Mouse (Mus musculus) liver, embryonic 15.5 days (tissue): ENCODE data around the gene Slc22a5. TPM values are rescaled to one million over a fixed set of nuclear protein-coding genes. Genes with fewer than 3 reads are reported as not detected.

Source experiments
- polyA plus RNA-seq: library from polyadenylated mRNA; unstranded; fragments of >200 nt; fragmentation: Nextera tagmentation; extraction: Ambion mirVana; gene quantifications from 2 replicates; pipeline ENCODE4 v1.2.1, GENCODE M21; 2015

Gene Slc22a5
- polyA plus RNA-seq, 1 experiment from 2014 or later = 1.9 TPM

Other genes with a start within 250 kb of the Slc22a5 start
- gene Rad50, start 184.3 kb downstream of the Slc22a5 start, polyA plus RNA-seq = 11.8 and 12.7 TPM in 2 replicates
- not detected in 2 replicates for gene Il5, start 170.9 kb downstream of the Slc22a5 start, polyA plus RNA-seq
- 11.9 and 13.6 TPM in 2 replicates for gene Irf1, start 121.6 kb downstream of the Slc22a5 start, polyA plus RNA-seq
- 0.16 TPM in 1 of 2 replicates, not detected in the other for gene Gm17334, start 118.5 kb downstream of the Slc22a5 start, polyA plus RNA-seq
- gene Gm12216, start 32.4 kb downstream of the Slc22a5 start, polyA plus RNA-seq = not detected in 2 replicates
- 1.1 and 1.8 TPM in 2 replicates for gene Slc22a21, start 88.7 kb upstream of the Slc22a5 start, polyA plus RNA-seq
- 36.7 and 38.0 TPM in 2 replicates for gene Slc22a4, start 136.4 kb upstream of the Slc22a5 start, polyA plus RNA-seq
- gene Pdlim4, start 177.4 kb upstream of the Slc22a5 start, polyA plus RNA-seq = 3.9 and 4.0 TPM in 2 replicates
- 4.6 and 5.6 TPM in 2 replicates for gene P4ha2, start 208.4 kb upstream of the Slc22a5 start, polyA plus RNA-seq